Mouse (Mus musculus): ENCODE results near the gene Inhbc.
A peak's percentile ranks its signal among the peaks of the same experiment; 100 is the strongest.

Gene Inhbc

GRCm38 (mm10) chr10:127351719-127352118, 18.5 kb downstream of the Inhbc start:
- no peak for DNase-seq (ENCODE audit: low spot score)

GRCm38 (mm10) chr10:127351285-127351595, 19.0 kb downstream of the Inhbc start:
- DNase-seq (ENCODE audit: low spot score), result no peak

GRCm38 (mm10) chr10:127350594-127351284, 19.5 kb downstream of the Inhbc start:
- DNase-seq (ENCODE audit: low spot score), result peak; percentile 85

GRCm38 (mm10) chr10:127349810-127350209, 20.4 kb downstream of the Inhbc start:
- DNase-seq (ENCODE audit: low spot score), result no peak

- no peak for DNase-seq (ENCODE audit: low spot score)
Measured at GRCm38 (mm10) chr10:127348957-127349356, 21.3 kb downstream of the Inhbc start.

GRCm38 (mm10) chr10:127346173-127346572, 24.1 kb downstream of the Inhbc start:
- DNase-seq (ENCODE audit: low spot score), result no peak

- no peak for DNase-seq (ENCODE audit: low spot score)
Measured at GRCm38 (mm10) chr10:127343029-127343428, 27.2 kb downstream of the Inhbc start.

- DNase-seq (ENCODE audit: low spot score), result peak; percentile 93
Measured at GRCm38 (mm10) chr10:127341891-127342639, 28.2 kb downstream of the Inhbc start, which contains the start of gene Gli1. TSS of gene Gli1 (minus strand) at chr10:127341974.

- peak; percentile 71 for DNase-seq (ENCODE audit: low spot score)
Measured at GRCm38 (mm10) chr10:127341360-127341690, 28.9 kb downstream of the Inhbc start.

GRCm38 (mm10) chr10:127340577-127341359, 29.5 kb downstream of the Inhbc start:
- peak; percentile 88 for DNase-seq (ENCODE audit: low spot score)

GRCm38 (mm10) chr10:127339683-127340576, 30.3 kb downstream of the Inhbc start:
- peak; percentile 81 for DNase-seq (ENCODE audit: low spot score)

- DNase-seq (ENCODE audit: low spot score), result peak; percentile 99
Measured at GRCm38 (mm10) chr10:127338930-127339682, 31.1 kb downstream of the Inhbc start.

GRCm38 (mm10) chr10:127337536-127338099, 32.6 kb downstream of the Inhbc start:
- no peak for DNase-seq (ENCODE audit: low spot score)

GRCm38 (mm10) chr10:127336952-127337351, 33.3 kb downstream of the Inhbc start:
- no peak for DNase-seq (ENCODE audit: low spot score)

GRCm38 (mm10) chr10:127335271-127335670, 35.0 kb downstream of the Inhbc start:
- no peak for DNase-seq (ENCODE audit: low spot score)

- DNase-seq (ENCODE audit: low spot score), result no peak
Measured at GRCm38 (mm10) chr10:127333152-127333551, 37.1 kb downstream of the Inhbc start.

- no peak for DNase-seq (ENCODE audit: low spot score)
Measured at GRCm38 (mm10) chr10:127332211-127332874, 37.9 kb downstream of the Inhbc start.

- no peak for DNase-seq (ENCODE audit: low spot score)
Measured at GRCm38 (mm10) chr10:127330212-127330611, 40.0 kb downstream of the Inhbc start.

GRCm38 (mm10) chr10:127327461-127328145, 42.6 kb downstream of the Inhbc start:
- DNase-seq (ENCODE audit: low spot score), result no peak

- DNase-seq (ENCODE audit: low spot score), result no peak
Measured at GRCm38 (mm10) chr10:127326828-127327227, 43.4 kb downstream of the Inhbc start.
